Mouse (Mus musculus): ENCODE data around the gene Gnptab.

GRCm38 (mm10) chr10:88340660-88341059 is 38.3 kb upstream of the Gnptab start:
- no peak for TF ChIP-seq CTCF (IDR thresholded peaks at IDR 0.05; ENCODE audit: insufficient read depth, low read depth, low read length)
- no peak for TF ChIP-seq POLR2A (IDR thresholded peaks at IDR 0.05; ENCODE audit: insufficient read depth, low read depth, low read length)

Measured in olfactory bulb, adult 2 months (tissue).